Mouse (Mus musculus) forebrain, embryonic 15.5 days (tissue): ENCODE data around the gene Slc15a3. TPM values are rescaled to one million over a fixed set of nuclear protein-coding genes. Genes with fewer than 3 reads are reported as not detected.

Experiments
- ATAC-seq: fragments of 200-750 bp; cut with Nextera tagmentation; replicated peaks from 2 replicates; pipeline ENCODE4 v1.8.0; 2017; ENCODE audit warnings: mild to moderate bottlenecking, moderate TSS enrichment, moderate library complexity
- H3K27ac ChIP-seq: fragments of 300-500 bp; sonication (generic); replicated peaks from 2 replicates; pipeline ENCODE4 v1.5.1; 2015; ENCODE audit warnings: mild to moderate bottlenecking, inconsistent platforms
- H3K27me3 ChIP-seq: fragments of 300-500 bp; sonication (generic); 2 replicates; pipeline ENCODE4 v1.6.1; 2015; ENCODE audit warnings: inconsistent platforms
- H3K36me3 ChIP-seq: fragments of 300-500 bp; sonication (generic); 2 replicates; pipeline ENCODE4 v1.6.1; 2015; ENCODE audit warnings: mild to moderate bottlenecking, inconsistent platforms
- H3K4me1 ChIP-seq: fragments of 300-500 bp; sonication (generic); 2 replicates; pipeline ENCODE4 v1.6.1; 2015; ENCODE audit warnings: inconsistent platforms
- H3K4me2 ChIP-seq: fragments of 300-500 bp; sonication (generic); replicated peaks from 2 replicates; pipeline ENCODE4 v1.6.1; 2015; ENCODE audit warnings: mild to moderate bottlenecking, inconsistent platforms
- H3K4me3 ChIP-seq: fragments of 300-500 bp; sonication (generic); 2 replicates; pipeline ENCODE4 v1.5.1; 2015; ENCODE audit warnings: mild to moderate bottlenecking, inconsistent platforms
- H3K9ac ChIP-seq: fragments of 300-500 bp; sonication (generic); replicated peaks from 2 replicates; pipeline ENCODE4 v1.6.1; 2015; ENCODE audit warnings: mild to moderate bottlenecking, inconsistent platforms
- H3K9me3 ChIP-seq: fragments of 300-500 bp; sonication (generic); 2 replicates; pipeline ENCODE4 v1.6.1; 2016; ENCODE audit warnings: inconsistent platforms
- WGBS: fragments of 180-500 bp; shearing (Covaris S2); methylation state at CpG from one replicate; pipeline ENCODE4 v1.1.7; 2015; ENCODE audit warnings: mixed read lengths; 5-methylcytosine and 5-hydroxymethylcytosine counted together
- polyA plus RNA-seq: library from polyadenylated mRNA; unstranded; fragments of >200 nt; fragmentation: Nextera tagmentation; extraction: Ambion mirVana; gene quantifications from 2 replicates; pipeline ENCODE4 v1.2.1, GENCODE M21; 2015

Slc15a3 gene
- 0.39 and 0.42 TPM in 2 replicates for polyA plus RNA-seq

DNA sequence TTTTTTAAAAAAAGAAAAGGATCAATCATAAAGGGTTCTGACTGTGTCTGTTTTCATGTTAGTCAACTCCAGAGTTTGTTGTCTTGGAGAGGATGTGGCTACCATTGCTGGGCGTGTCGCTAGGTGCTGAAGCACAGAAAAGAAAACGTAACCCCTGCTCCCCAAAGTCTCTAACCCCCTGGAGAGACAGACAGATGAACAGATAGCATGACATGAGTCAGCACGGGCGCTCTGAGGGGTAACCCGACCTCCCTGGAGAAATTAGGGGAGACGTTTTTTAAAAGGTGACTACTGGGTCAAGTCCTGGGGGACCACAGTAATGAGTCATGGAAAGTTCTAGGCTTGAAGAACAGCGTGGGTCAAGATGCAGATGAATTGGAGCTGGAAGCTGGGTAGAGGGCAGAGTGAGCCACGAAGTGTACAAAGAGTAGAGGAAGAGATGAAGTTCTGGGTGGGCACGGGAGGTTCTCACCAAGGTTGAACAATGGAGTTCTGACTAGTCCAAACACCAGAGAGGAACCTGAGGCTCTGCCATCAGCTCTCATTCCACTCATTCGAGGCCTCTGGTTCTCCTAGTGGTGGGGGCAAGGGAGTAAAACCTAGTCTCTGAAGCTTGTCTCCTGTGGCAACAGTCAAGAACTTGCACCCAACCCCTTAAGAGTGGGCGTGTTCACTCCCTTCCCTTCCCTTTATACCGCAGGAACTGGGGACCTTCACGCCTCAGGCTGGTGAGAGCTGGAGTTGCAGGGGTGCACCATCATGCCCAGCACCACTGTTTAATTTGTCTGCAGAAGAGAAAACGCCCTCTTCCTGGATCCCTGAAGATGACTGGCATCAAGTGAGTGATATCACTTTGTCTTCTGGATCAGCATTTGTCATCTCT, at the start of gene Slc15a3:
Gene Slc15a3 (plus strand): TSS at position 718 of the 883 bp plus-strand sequence.
- Histone ChIP-seq H3K9ac (no peak within 1 kb of the TSS), H3K36me3 (no peaks in the 10 kb centered on the region), H3K27me3 (no peaks in the 10 kb centered on the region), H3K4me3 (no peak within 1 kb of the TSS), H3K27ac (no peak within 1 kb of the TSS), H3K4me2 (no peak within 1 kb of the TSS), H3K4me1 (no peaks in the 10 kb centered on the region), H3K9me3 (no peaks in the 10 kb centered on the region)
- no peak for ATAC-seq
- WGBS, result 86% methylated on average over 15 of the region's 15 CpGs

DNA sequence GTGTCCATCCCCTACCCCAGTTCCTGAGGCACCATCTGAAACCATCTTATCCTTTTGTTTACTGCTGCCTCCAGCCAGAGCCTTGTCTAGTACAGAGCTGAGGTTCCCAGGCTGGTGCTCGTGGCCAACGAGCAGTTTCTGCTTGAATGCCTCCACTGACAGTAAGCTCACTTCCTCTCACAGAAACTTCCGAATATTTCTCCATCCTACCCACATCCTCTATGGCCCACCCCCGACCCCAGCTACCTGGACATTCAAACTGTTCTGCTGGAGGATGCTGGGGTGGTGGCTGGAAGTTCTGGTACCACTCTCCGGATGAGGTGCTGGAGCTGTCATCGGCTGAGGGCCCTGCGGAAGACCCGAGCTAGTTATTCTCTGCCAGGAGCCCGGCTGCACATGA, 49.2 kb upstream of the Slc15a3 start:
- Histone ChIP-seq H3K4me3 (no peak overlapping the region), H3K27me3 (no peaks in the 10 kb centered on the region), H3K9me3 (no peaks in the 10 kb centered on the region), H3K4me1 (no peaks in the 10 kb centered on the region; the same call in 1 of the 2 replicates), H3K36me3 (no peaks in the 10 kb centered on the region), H3K9ac (no peak overlapping the region), H3K4me2 (no peak overlapping the region), H3K27ac (no peak overlapping the region)
- 73% methylated on average over 9 of the region's 9 CpGs for WGBS
- ATAC-seq, result no peak

DNA sequence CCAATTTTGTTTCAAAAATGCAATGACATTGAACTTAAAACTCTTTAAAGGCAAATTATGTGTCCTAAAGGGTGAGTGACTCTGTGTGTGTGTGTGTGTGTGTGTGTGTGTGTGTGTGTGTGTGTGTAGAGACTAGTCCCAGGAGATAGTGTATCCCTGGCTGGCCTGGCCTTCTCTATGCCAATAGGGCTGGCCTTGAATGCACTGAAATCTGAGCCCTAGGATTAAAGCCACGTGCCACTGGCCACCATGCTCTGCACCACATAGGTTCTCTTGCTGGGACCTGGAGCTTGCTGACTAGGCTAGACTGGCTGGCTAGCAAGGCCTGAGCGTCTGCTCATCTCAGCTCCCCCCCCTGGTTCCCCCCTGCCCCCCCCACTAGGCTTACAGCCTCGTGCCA, 46.5 kb upstream of the Slc15a3 start:
- Histone ChIP-seq H3K9me3 (no peaks in the 10 kb centered on the region), H3K27me3 (no peaks in the 10 kb centered on the region), H3K9ac (no peak overlapping the region), H3K4me3 (no peak overlapping the region), H3K27ac (no peak overlapping the region), H3K36me3 (no peaks in the 10 kb centered on the region), H3K4me2 (no peak overlapping the region), H3K4me1 (no peaks in the 10 kb centered on the region)
- 51% methylated on average over 3 of the region's 3 CpGs for WGBS
- no peak for ATAC-seq

DNA sequence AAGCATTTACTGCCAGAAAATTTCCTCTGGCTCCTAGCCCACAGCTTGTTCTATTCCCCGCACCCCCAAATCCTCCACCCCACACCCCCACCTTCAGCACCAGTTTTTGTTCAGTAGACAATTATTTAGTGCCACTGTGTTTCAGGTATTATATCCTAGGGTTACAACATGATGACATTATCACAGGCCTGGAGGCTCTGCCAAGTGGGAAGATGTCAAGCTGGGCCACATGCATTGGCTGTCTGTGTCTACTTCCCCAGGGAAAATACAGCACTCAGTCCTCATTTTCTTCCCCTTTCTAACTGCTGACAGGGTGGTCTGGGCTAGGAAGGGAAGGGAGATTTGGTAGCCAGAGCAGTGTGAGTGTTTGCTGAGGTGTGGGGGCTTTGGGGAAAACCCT, 44.6 kb upstream of the Slc15a3 start:
- no peak overlapping the region for H3K4me2 ChIP-seq
- H3K9me3 ChIP-seq, result no peaks in the 10 kb centered on the region
- WGBS, result 65% methylated on average over 1 of the region's 1 CpGs
- H3K27ac ChIP-seq, result no peak overlapping the region
- no peaks in the 10 kb centered on the region for H3K36me3 ChIP-seq
- no peak overlapping the region for H3K4me3 ChIP-seq
- no peak overlapping the region for H3K9ac ChIP-seq
- no peak for ATAC-seq
- no peaks in the 10 kb centered on the region for H3K27me3 ChIP-seq
- H3K4me1 ChIP-seq, result no peaks in the 10 kb centered on the region

DNA sequence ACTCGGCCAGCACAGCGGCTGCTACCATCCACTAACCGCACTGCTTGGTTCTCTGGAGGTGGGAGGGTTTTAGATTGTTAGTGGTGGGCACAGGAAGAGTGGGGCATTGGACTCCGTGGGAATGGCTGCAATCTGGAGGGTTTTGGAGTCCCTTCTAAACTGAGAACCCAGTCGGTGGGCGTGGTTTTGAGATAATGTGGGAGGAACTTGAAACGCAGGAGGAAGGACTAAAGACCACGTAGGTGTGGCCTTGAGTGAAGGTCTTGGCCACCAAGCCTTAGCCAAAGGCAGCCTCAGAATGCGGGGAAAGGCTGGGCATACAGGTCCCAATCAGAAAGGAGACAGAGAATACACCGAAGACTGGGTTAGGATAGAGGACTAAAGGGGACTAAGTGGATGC, 41.0 kb upstream of the Slc15a3 start:
- H3K36me3 ChIP-seq, result no peaks in the 10 kb centered on the region
- H3K9ac ChIP-seq, result no peak overlapping the region
- H3K9me3 ChIP-seq, result no peaks in the 10 kb centered on the region
- 82% methylated on average over 10 of the region's 10 CpGs for whole genome bisulfite sequencing
- no peak overlapping the region for H3K4me3 ChIP-seq
- ATAC-seq, result no peak
- H3K27me3 ChIP-seq, result no peaks in the 10 kb centered on the region
- peaks cover 8% of the 10 kb centered on the region; the same call in 1 of the 2 replicates for H3K4me1 ChIP-seq
- no peak overlapping the region for H3K27ac ChIP-seq
- no peak overlapping the region for H3K4me2 ChIP-seq

DNA sequence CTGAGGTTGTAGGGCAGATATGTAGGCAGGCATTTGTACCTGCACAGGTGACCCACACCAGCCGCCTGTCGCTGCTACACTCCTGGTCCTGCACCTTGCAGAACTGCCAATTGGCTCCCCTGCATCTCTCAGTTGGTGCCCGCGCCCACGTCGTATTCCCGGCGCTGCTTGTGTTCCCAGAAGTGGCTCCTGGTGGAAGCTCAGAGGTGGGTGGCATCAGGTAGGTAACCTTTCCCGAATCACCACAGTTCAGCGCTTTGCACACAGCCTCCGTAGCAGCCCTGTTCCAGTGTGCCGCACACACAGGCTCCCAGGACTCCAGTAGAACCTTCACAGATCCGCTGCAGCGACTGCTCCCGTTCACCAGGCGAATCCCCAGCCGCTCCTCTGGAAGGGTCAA, 40.4 kb upstream of the Slc15a3 start:
- Histone ChIP-seq H3K4me3 (no peak overlapping the region), H3K9ac (no peak overlapping the region), H3K36me3 (no peaks in the 10 kb centered on the region), H3K9me3 (no peaks in the 10 kb centered on the region), H3K27ac (no peak overlapping the region), H3K27me3 (no peaks in the 10 kb centered on the region), H3K4me1 (peaks cover 8% of the 10 kb centered on the region; the same call in 1 of the 2 replicates), H3K4me2 (no peak overlapping the region)
- 94% methylated on average over 17 of the region's 17 CpGs for WGBS
- ATAC-seq, result no peak

DNA sequence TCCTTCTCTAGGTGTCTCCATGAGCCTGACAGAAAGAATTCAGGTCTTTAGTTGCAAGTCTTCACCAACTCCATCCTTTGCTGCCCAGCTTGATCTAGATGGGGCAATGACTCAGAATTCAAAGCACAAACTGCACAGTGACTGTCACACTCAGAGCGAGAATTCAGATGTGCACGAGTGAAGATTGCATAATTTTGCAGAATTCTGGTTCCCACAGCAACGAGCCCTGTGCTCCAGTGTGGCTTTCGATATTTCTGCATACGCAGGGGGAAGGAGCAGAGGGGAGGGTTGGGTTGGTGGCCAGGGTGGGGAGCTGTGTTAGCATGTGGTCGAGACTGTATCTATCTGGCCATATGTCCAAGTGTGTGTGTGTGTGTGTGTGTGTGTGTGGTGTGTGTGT, 38.5 kb upstream of the Slc15a3 start:
- ATAC-seq, result peak; percentile 62
- Histone ChIP-seq H3K36me3 (no peaks in the 10 kb centered on the region), H3K9me3 (no peaks in the 10 kb centered on the region), H3K4me2 (no peak overlapping the region), H3K27me3 (no peaks in the 10 kb centered on the region), H3K9ac (no peak overlapping the region), H3K4me1 (peaks cover 8% of the 10 kb centered on the region), H3K4me3 (no peak overlapping the region), H3K27ac (peak overlapping the region; percentile 31)
- 46% methylated on average over 6 of the region's 6 CpGs for WGBS

DNA sequence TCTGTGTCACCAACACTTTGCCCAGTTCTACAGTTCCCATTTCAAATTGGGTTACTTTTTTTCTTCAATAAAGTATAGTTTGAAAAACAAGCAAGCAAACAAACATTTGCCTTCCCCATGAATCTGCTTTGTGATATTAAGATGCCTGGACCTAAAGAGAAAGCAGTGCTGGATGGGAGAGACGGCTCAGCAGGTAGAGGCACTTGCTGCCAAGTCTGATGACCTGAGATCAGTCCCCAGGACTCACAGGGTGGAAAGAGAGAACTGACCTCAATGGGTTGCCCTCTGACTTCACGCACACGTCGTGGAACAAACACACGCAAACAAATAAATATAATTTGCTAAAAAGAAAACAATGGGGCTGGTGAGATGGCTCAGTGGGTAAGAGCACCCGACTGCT, 37.6 kb upstream of the Slc15a3 start:
- Histone ChIP-seq H3K4me1 (peaks cover 8% of the 10 kb centered on the region), H3K9ac (no peak overlapping the region), H3K4me3 (no peak overlapping the region), H3K9me3 (no peaks in the 10 kb centered on the region), H3K4me2 (no peak overlapping the region), H3K36me3 (no peaks in the 10 kb centered on the region), H3K27ac (no peak overlapping the region), H3K27me3 (no peaks in the 10 kb centered on the region)
- WGBS, result 81% methylated on average over 6 of the region's 6 CpGs
- no peak for ATAC-seq

DNA sequence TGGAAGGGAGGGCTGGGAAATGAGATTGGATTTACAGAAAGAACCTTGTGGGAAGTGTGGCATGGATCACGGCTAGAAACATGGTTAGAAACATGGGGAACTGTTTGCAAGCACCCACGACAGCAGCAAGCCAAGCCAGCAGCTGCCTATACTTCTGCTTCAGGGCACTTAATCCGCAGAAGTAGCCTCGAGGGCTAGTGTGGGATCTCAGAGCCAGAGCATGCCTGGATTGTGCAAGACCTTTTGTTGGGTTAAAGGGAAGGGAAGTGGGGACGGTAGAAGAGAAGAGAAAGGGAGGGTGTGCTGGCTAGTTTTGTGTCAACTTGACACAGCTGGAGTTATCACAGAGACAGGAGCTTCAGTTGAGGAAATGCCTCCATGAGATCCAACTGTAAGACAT, 35.8 kb upstream of the Slc15a3 start:
- H3K9me3 ChIP-seq, result no peaks in the 10 kb centered on the region

DNA sequence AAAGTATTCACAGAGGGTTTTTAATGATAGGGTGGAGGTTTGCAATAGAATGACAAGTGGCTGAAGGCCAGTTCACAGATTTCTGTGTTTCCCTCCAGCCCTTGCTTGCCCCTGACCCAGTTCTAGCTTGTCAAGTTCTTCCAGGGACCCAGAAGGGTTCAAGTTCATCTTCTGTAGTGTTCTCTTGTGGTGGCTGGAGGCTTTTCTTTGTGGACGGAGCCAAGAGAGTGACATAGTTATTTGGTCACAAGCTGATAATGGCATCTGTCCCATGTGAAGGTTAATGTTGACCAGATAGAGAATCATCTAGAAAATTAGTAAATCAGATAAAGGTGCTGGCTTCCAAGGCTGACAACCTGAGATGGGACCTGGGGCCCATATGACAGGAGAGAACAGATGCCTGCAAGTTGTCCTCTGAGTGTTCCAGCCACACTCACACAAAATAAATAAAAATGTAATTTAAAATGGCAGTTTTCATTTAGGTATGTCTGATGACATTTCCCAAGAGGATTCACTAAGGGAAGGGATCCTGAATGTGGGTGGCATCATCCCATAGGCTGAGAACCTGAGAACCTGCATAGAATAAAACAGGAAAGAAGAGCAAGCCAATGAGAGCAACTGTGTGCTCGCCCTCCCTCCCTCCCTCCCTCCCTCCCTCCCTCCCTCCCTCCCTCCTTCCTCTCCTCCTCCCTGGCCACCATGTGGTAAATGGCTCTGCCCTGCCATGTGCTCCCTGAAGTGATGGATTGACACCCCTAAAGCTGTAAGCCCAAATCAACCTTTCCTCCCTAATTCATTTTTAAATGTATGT, 34.5 kb upstream of the Slc15a3 start:
- ATAC-seq, result no peak
- Histone ChIP-seq H3K4me2 (no peak overlapping the region), H3K36me3 (no peaks in the 10 kb centered on the region), H3K27ac (peak overlapping the region; percentile 43; the same call in 1 of the 2 replicates), H3K4me1 (peaks cover 26% of the 10 kb centered on the region), H3K9me3 (no peaks in the 10 kb centered on the region), H3K27me3 (no peaks in the 10 kb centered on the region), H3K4me3 (no peak overlapping the region), H3K9ac (no peak overlapping the region)
- 82% methylated on average over 2 of the region's 2 CpGs for WGBS

More for the DNA sequence above, 35.8 kb upstream of the Slc15a3 start:
- H3K27me3 ChIP-seq, result no peaks in the 10 kb centered on the region
- no peaks in the 10 kb centered on the region for H3K36me3 ChIP-seq
- H3K4me3 ChIP-seq, result no peak overlapping the region
- H3K4me1 ChIP-seq, result peaks cover 13% of the 10 kb centered on the region
- H3K4me2 ChIP-seq, result no peak overlapping the region
- no peak overlapping the region for H3K27ac ChIP-seq
- no peak for ATAC-seq
- WGBS, result 66% methylated on average over 5 of the region's 5 CpGs
- no peak overlapping the region for H3K9ac ChIP-seq

DNA sequence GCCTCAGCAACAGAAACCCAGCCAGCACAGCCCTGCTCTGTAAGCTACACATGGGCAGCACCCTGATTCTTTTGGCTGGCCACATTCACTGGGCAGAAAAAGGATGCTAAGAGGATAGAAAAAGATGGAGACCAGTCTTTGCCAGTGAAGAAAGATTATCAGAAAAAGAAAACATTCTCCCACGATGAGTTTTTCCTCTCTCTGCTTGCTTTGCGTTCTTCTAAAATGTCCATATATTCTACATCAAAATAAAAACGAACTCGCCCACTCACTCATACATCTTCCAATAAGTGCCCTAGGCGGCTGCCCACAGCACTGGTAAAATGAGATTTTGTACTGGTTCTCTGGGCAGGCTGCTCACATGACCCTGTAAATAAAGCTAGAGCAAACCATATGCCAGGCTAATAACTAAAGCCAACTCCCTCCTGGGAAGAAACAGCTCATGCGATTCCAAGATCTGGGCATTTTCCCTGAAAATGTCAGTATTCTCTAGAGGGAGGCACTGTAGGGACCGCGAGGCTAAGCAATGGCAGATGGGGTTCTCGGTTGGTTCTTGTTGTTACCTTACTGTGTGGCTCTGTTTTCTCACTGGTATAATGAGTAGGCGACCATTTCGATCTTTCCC, 33.8 kb upstream of the Slc15a3 start:
- Histone ChIP-seq H3K27me3 (no peaks in the 10 kb centered on the region), H3K4me1 (peaks cover 25% of the 10 kb centered on the region), H3K27ac (peak overlapping the region; percentile 43), H3K9ac (no peak overlapping the region), H3K36me3 (no peaks in the 10 kb centered on the region), H3K9me3 (no peaks in the 10 kb centered on the region), H3K4me3 (no peak overlapping the region), H3K4me2 (no peak overlapping the region)
- no peak for ATAC-seq
- 87% methylated on average over 11 of the region's 11 CpGs for WGBS
